Mouse (Mus musculus) embryonic facial prominence, embryonic 10.5 days (tissue): ENCODE data around the gene Siah1b. TPM values are rescaled to one million over a fixed set of nuclear protein-coding genes. Genes with fewer than 3 reads are reported as not detected.

Source experiments
- DNase-seq: peaks from one replicate; pipeline ENCODE4 v3.0.0-alpha.2; 2017; ENCODE audit warnings: low spot score
- H3K27ac ChIP-seq: fragments of 300-500 bp; sonication (generic); replicated peaks from 2 replicates; pipeline ENCODE4 v1.5.1; 2016; ENCODE audit warnings: mild to moderate bottlenecking
- H3K27me3 ChIP-seq: fragments of 300-500 bp; sonication (generic); replicated peaks from 2 replicates; pipeline ENCODE4 v1.6.1; 2016; ENCODE audit warnings: low read depth, mild to moderate bottlenecking; ENCODE audit not compliant: poor library complexity, severe bottlenecking
- H3K36me3 ChIP-seq: fragments of 300-500 bp; sonication (generic); replicated peaks from 2 replicates; pipeline ENCODE4 v1.6.1; 2016; ENCODE audit warnings: mild to moderate bottlenecking, moderate library complexity
- H3K4me1 ChIP-seq: fragments of 300-500 bp; sonication (generic); 2 replicates; pipeline ENCODE4 v1.6.1; 2016
- H3K4me3 ChIP-seq: fragments of 300-500 bp; sonication (generic); 2 replicates; pipeline ENCODE4 v1.5.1; 2016; ENCODE audit warnings: mild to moderate bottlenecking, moderate library complexity
- H3K9me3 ChIP-seq: fragments of 300-500 bp; sonication (generic); 2 replicates; pipeline ENCODE4 v1.6.1; 2016; ENCODE audit warnings: mild to moderate bottlenecking
- WGBS: fragments of 180-500 bp; shearing (Covaris S2); methylation state at CpG from one replicate; pipeline ENCODE4 v1.1.7; 2016; 5-methylcytosine and 5-hydroxymethylcytosine counted together
- polyA plus RNA-seq: library from polyadenylated mRNA; unstranded; fragments of >200 nt; fragmentation: Nextera tagmentation; extraction: Ambion mirVana; gene quantifications from 2 replicates; pipeline ENCODE4 v1.2.1, GENCODE M21; 2016

Gene Siah1b
- 45.8 and 47.0 TPM in 2 replicates for polyA plus RNA-seq

DNA sequence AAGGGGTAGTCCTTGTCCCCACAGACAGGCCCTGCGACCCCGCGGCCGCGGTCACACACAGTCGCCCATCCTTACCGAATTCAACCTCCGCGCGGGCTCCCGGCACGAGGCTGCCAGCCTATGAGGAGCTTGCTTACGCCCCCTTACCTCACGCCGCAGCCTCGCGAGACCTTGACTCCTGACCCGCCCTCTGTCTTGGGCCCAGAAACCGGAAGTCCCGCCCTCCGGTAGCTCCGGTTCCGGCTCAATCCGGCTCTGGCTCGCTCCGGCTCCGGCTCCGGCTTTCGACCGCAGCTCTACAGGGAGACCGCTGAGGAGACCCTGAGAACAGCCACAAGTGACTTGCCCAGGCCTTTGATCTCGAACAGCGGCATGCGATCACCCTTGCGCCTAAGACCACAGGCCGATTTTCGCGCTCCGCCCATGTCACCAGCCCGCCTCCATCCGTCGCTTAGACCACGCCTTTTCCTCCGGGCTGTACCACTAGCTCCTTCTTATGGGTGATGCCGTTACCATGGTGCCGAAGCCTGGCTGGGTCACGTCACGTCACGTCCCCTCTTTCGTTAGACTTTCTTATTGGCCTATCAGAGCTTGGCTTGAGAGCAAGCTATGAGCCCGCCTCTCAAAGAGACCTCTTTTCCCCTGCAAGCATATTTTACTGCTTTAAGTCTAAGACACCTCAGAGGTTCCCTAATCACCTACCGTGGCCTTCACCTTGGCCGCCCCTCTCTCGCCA, at the start of gene Siah1b:
TSS of gene Siah1b (minus strand) at position 454 of the 736 bp plus-strand sequence.
- Histone ChIP-seq H3K4me1 (peaks cover 5% of the 10 kb centered on the region; the same call in 1 of the 2 replicates), H3K27ac (peak within 1 kb of the TSS; percentile 94), H3K27me3 (peaks cover 59% of the 10 kb centered on the region), H3K4me3 (peak within 1 kb of the TSS; percentile 68), H3K36me3 (peaks cover 28% of the 10 kb centered on the region), H3K9me3 (0 out of 2 replicates have a peak, but pooled peaks cover 2% of the 10 kb centered on the region)
- WGBS = 25% methylated on average over 54 of the region's 54 CpGs
- DNase-seq = peak; percentile 91

DNA sequence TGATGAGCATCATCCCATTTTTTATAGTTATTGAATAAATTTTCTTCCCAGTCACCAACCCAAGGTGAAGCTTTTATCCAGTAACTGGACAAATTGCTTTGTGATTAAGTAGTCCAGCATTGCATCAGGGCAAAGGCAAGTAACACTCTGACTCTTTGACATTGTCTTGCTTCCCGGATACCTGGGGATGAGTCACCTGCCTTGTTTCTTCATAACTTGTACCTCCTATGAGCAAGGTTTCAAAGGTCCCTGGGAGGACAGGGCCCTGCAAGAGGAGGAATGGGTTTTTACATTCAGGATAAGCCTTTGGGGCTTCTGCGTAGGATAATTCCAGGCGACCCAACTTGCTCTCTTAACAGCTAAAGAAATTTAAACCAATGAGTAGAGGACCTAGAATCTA, 47.6 kb upstream of the Siah1b start:
- no peaks in the 10 kb centered on the region for H3K4me1 ChIP-seq
- H3K36me3 ChIP-seq = no peaks in the 10 kb centered on the region
- DNase-seq = no peak
- H3K27me3 ChIP-seq = peaks cover 63% of the 10 kb centered on the region
- no peak overlapping the region for H3K4me3 ChIP-seq
- WGBS = 89% methylated on average over 3 of the region's 3 CpGs
- no peak overlapping the region for H3K27ac ChIP-seq
- H3K9me3 ChIP-seq = no peaks in the 10 kb centered on the region

DNA sequence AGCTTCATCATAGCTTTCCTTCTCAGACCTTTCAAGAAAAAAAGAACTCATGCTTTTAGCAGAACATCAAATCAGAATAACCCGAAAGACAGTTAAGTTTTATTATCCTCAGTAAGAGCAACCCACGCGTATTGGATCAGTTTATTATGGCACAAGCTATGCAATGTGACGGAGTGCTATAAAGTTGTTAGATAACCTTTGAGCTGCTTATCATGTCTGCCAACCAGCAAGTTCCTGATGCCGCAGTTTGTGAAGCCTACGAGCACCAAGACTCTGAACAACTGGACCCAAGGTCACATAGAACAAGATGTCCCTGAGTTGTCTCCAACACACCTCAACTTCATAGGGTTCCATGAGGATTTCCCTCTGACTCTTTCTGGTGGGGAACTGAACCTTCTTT, 37.5 kb upstream of the Siah1b start:
- H3K27me3 ChIP-seq = peaks cover 57% of the 10 kb centered on the region
- 92% methylated on average over 6 of the region's 6 CpGs for WGBS
- H3K4me1 ChIP-seq = no peaks in the 10 kb centered on the region
- DNase-seq = no peak
- no peaks in the 10 kb centered on the region for H3K9me3 ChIP-seq
- no peak overlapping the region for H3K27ac ChIP-seq
- no peak overlapping the region for H3K4me3 ChIP-seq
- no peaks in the 10 kb centered on the region for H3K36me3 ChIP-seq

DNA sequence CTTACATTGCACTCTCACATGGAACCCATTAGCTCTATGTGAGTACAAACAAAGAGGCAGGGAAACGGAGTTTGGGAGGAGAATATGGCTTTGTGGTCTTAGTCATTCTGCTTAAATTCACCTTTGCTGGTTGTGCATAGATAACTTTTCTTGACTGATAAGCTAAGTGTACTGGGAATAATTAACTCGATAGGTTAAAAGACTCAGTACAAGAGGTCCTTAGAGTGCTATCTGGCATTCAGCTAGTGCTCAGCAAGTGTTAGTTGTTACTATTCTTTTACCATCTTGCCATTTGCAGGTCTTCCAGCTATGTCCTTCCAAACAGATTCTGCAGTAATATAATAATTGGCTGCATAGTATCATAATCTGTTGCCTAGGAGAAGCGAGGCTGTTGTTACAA, 34.9 kb upstream of the Siah1b start:
- WGBS = 76% methylated on average over 3 of the region's 3 CpGs
- H3K36me3 ChIP-seq = no peaks in the 10 kb centered on the region
- H3K4me1 ChIP-seq = no peaks in the 10 kb centered on the region
- no peak for DNase-seq
- no peak overlapping the region for H3K4me3 ChIP-seq
- H3K27me3 ChIP-seq = peaks cover 66% of the 10 kb centered on the region
- no peak overlapping the region for H3K27ac ChIP-seq
- no peaks in the 10 kb centered on the region for H3K9me3 ChIP-seq

DNA sequence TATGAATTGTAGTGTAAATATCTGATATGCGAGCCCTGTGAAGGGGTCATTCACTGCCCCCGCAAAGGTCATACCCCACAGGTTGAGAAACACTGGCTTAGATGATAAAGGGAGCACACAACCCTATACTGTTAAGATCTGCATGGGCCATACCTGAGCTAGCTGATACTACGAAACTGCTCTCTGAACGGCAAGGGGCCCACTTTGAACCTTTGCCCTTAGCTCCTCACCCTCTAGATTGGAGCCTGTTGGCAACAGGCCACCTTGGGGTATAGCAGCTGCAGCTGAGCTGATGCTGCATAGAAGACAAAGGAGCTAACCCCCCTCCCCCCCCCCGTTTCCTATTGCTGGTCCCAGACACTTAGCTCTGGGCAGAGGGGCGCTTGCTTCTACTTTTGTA, 26.4 kb upstream of the Siah1b start:
- Histone ChIP-seq H3K9me3 (no peaks in the 10 kb centered on the region), H3K4me1 (no peaks in the 10 kb centered on the region; the same call in 1 of the 2 replicates), H3K27me3 (peaks cover 77% of the 10 kb centered on the region), H3K27ac (no peak overlapping the region), H3K4me3 (no peak overlapping the region), H3K36me3 (no peaks in the 10 kb centered on the region)
- 72% methylated on average over 6 of the region's 6 CpGs for WGBS
- DNase-seq = no peak

DNA sequence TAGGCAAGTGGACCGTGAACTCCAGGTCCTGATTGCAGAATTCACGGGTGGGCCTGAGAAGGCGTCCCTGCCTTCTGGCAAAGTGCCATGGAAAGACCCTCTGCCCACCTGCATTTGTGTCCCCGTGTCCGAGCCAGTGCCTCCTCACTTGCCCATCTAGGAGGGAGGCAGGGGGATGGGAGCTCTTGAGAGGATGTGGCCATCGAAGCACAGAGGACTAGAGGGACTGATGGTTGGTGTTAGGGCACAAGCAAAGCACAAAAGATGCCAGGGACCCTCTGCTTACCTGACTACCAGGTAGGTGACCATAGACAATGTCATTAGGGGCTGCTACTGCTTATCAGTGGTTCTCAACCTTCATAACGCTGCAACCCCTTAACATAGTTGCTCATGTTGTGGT, 25.9 kb upstream of the Siah1b start:
- Histone ChIP-seq H3K4me1 (no peaks in the 10 kb centered on the region; the same call in 1 of the 2 replicates), H3K9me3 (no peaks in the 10 kb centered on the region), H3K36me3 (no peaks in the 10 kb centered on the region), H3K4me3 (no peak overlapping the region), H3K27me3 (peaks cover 77% of the 10 kb centered on the region), H3K27ac (no peak overlapping the region)
- 87% methylated on average over 7 of the region's 7 CpGs for WGBS
- DNase-seq = no peak

DNA sequence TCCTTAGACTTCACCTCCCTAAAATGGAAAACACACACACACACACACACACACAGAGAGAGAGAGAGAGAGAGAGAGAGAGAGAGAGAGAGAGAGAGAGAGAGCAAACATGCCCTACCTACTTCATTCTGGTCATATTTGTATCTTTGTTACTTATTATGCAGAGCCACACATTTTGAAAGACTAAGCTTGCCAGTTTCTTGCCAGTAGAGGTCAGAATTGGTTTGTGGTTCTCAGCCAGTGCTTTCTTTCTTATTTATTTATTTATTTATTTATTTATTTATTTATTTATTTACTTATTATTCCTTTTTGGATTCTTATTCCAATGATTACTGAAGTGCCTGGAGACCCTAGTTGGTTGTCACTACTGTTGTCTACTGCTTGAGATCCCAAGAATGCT, 25.2 kb upstream of the Siah1b start:
- no peaks in the 10 kb centered on the region for H3K36me3 ChIP-seq
- no peaks in the 10 kb centered on the region; the same call in 1 of the 2 replicates for H3K4me1 ChIP-seq
- DNase-seq = no peak
- no peak overlapping the region for H3K27ac ChIP-seq
- H3K27me3 ChIP-seq = peaks cover 72% of the 10 kb centered on the region
- H3K4me3 ChIP-seq = no peak overlapping the region
- H3K9me3 ChIP-seq = no peaks in the 10 kb centered on the region

DNA sequence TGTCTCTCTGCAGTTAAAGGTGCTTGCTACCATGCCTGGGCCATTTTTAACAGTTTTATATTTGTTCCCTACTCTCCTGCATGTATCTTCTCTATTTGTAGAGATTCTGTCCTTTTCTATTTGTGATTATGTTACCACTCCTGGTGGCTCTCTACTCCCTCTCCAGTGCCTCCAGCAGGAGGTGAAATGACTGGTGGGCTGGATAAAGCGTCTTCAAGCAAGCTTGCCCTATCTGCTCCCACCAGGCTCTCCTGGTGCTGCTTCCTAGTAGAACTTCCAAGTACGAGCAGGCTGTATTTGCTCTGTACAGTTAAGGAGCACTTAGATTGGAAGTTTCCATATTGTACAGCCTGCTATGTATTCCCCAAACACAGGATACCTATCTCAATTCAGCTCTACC, 19.5 kb upstream of the Siah1b start:
- Histone ChIP-seq H3K4me1 (peaks cover 6% of the 10 kb centered on the region; the same call in 1 of the 2 replicates), H3K4me3 (no peak overlapping the region), H3K27me3 (peaks cover 83% of the 10 kb centered on the region), H3K27ac (no peak overlapping the region), H3K36me3 (no peaks in the 10 kb centered on the region), H3K9me3 (no peaks in the 10 kb centered on the region)
- WGBS = 77% methylated on average over 2 of the region's 2 CpGs
- no peak for DNase-seq

DNA sequence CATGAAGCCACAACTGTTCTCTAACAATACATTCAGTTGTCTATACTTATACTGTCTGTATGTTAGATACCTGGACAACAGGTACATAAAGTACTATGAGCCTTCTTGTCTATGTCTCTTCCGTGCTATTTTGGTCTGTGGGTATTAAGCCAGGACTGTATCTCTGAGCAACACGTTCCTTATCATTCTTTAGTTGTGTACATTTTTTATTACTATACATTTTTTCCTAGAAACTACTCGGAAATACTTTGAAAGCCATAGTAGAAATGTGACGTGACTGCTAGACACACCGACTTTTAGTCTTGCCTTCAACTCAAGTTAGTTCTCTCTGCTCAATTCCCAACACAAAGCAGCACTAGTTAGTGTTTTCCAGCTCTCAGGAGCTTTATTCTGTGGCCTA, 17.1 kb upstream of the Siah1b start:
- H3K27me3 ChIP-seq = peaks cover 90% of the 10 kb centered on the region
- DNase-seq = no peak
- H3K27ac ChIP-seq = no peak overlapping the region
- H3K9me3 ChIP-seq = no peaks in the 10 kb centered on the region
- no peaks in the 10 kb centered on the region for H3K36me3 ChIP-seq
- H3K4me3 ChIP-seq = no peak overlapping the region
- peaks cover 6% of the 10 kb centered on the region; the same call in 1 of the 2 replicates for H3K4me1 ChIP-seq
- 86% methylated on average over 5 of the region's 5 CpGs for WGBS

DNA sequence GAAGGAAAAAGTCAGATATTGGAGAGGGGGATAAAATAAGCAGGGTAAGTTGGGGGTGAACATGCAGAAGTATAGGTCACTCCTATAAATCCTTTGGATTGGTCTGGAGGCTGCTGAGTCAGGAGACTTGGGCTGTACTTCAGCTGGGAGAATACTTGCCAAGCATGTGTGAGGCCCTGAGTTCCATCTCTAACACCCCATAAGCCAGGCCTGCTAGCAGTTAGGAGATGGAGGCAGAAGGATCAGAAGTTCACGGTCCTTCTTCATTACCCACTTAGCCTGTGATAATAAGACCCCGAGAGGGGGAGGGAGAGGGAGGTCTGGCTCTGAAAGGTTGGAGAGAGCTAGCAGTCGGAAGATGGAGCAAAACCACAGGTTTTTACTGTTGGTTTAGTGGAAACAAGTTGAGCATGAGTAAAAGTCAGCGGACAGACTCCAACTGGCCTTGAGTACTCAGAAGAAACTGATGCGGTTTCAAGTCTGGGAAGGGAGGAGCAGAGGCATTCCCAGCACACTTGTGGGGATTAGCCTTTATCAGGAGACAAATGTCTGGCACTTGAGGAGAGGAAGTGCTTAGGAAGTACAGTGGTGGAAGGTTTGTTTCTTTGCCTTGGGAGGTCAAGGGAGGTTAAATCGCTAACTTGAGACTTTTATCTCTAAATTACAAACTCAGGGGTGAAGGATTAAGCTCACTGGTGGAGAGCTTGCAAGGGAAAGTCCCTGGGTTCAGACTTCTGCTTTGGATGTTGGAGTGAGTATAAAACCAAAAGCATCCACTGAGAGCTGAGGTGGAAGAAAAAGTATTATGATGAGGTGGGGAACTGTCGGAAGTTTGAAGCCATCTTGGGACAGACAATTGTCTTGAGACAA, 16.2 kb upstream of the Siah1b start:
- Histone ChIP-seq H3K4me1 (peaks cover 6% of the 10 kb centered on the region; the same call in 1 of the 2 replicates), H3K27ac (no peak overlapping the region), H3K36me3 (no peaks in the 10 kb centered on the region), H3K27me3 (peaks cover 89% of the 10 kb centered on the region), H3K4me3 (no peak overlapping the region), H3K9me3 (no peaks in the 10 kb centered on the region)
- 48% methylated on average over 7 of the region's 7 CpGs for WGBS
- peak; percentile 10 for DNase-seq

DNA sequence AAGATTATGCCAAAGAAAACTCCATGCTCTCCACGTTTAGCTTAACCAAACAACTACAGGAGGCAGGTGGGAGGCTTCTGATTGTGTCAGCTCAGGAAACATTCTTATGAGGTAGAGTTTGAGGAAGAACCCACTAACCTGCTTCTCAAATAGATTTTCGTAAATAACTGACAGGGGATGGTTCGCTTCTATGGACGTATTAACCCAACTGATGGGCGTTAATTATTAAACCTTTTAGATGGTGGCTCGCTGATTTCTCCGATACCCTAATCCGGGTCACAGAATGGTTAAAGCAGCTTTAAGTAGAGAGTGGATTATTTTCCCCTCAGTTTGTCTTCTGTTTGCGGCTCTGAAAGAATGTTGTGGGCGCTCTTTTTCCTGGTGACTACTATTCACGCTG, 13.6 kb upstream of the Siah1b start:
- Histone ChIP-seq H3K4me3 (no peak overlapping the region), H3K4me1 (peaks cover 6% of the 10 kb centered on the region; the same call in 1 of the 2 replicates), H3K27ac (no peak overlapping the region), H3K9me3 (no peaks in the 10 kb centered on the region), H3K36me3 (no peaks in the 10 kb centered on the region), H3K27me3 (peaks cover 83% of the 10 kb centered on the region)
- DNase-seq = no peak
- WGBS = 79% methylated on average over 11 of the region's 11 CpGs

DNA sequence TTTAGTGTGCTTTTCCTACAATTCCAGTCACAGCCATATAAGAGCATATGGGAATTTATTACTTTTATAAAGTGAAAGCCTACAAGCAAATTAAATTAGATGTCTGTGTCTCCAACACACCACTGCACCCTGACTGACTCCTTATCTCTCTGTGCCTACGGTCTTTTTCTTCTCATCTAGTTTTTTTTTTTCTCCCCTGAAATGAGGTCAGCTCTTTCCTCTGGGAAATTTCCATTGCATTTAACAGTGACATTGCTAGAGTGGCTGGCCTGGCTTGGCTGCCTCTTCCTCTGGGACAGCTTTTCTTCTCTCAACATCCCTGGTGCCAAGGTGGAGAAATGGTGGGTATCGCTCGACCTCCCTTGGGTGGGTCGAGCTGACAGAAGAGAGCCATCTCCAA, 12.3 kb upstream of the Siah1b start, which contains the start of gene Cltrn:
TSS of gene Cltrn (plus strand) at position 249 of the 400 bp plus-strand sequence.
- WGBS = 89% methylated on average over 4 of the region's 4 CpGs
- Histone ChIP-seq H3K4me3 (no peak within 1 kb of the TSS), H3K27ac (no peak within 1 kb of the TSS), H3K9me3 (no peaks in the 10 kb centered on the region), H3K27me3 (peaks cover 80% of the 10 kb centered on the region), H3K4me1 (peaks cover 6% of the 10 kb centered on the region; the same call in 1 of the 2 replicates), H3K36me3 (no peaks in the 10 kb centered on the region)
- DNase-seq = no peak
